Mouse (Mus musculus) cerebellum, adult 2 months (tissue): Measurements from ENCODE around the gene Dnaic1. TPM values are rescaled to one million over a fixed set of nuclear protein-coding genes. Genes with fewer than 3 reads are reported as not detected.
"Not testable (repeated sequence)": the region's sequence is repeated elsewhere in the genome, so short reads cannot be mapped to it uniquely, and the experiment has no call there.

Experiments used
- DNase-seq, 2 experiments: peaks; one replicate each; pipeline ENCODE4 v3.0.0; 2021
- H3K27ac ChIP-seq: fragments of 200-500 bp; 2 replicates; pipeline ENCODE4 v1.5.1; 2012; ENCODE audit warnings: low read length, control low read depth, inconsistent platforms; ENCODE audit not compliant: insufficient read depth
- H3K27me3 ChIP-seq: fragments of 200-500 bp; 2 replicates; pipeline ENCODE4 v1.6.1; 2012; ENCODE audit warnings: inconsistent platforms, mild to moderate bottlenecking, low read length, moderate library complexity; ENCODE audit not compliant: control insufficient read depth, insufficient read depth
- H3K4me1 ChIP-seq: fragments of 200-500 bp; 2 replicates; pipeline ENCODE4 v1.6.1; 2011; ENCODE audit warnings: low read length; ENCODE audit not compliant: control insufficient read depth, insufficient read depth
- H3K4me3 ChIP-seq: fragments of 200-500 bp; replicated peaks from 2 replicates; pipeline ENCODE3; 2011; ENCODE audit warnings: mild to moderate bottlenecking, low read depth, low read length, control low read depth; ENCODE audit not compliant: insufficient read depth
- WGBS: fragments of 180-500 bp; shearing (Covaris S2); methylation state at CpG from one replicate; pipeline ENCODE4 v1.1.7; 2018; 5-methylcytosine and 5-hydroxymethylcytosine counted together
- polyA plus RNA-seq: library from polyadenylated mRNA; depleted of rRNA; stranded (reverse); fragments of >200 nt; gene quantifications from 2 replicates; pipeline ENCODE4 v1.2.3, GENCODE M21; 2012; rRNA removed

Dnaic1 gene
- polyA plus RNA-seq, 1 experiment: 9.3 TPM

DNA sequence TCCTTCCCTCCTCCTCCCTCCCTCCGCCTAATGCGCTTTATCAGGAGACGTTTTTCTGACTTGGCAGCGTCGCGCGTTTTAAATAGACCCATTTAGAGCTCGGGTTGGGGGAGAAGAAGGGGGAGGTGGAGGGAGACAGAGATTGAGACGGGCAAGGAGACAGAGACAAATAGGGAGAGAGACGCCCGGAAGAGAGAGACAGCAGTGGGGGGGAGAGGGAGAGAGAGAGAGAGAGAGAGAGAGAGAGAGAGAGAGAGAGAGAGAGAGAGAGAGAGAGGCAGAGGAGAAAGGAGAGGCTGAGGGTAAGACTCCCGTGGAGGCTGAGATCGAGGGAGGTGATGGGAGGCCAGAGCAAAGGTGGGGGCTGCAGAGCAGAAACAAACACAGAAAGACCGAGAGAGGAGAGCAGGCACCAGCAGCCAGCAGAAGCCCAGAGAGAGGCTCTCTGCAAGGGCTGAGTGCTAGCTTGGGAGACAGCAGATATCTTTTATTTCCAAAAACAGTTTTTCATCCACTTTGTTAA lies 115.4 kb downstream of the Dnaic1 start:
- not testable (repeated sequence) for H3K27ac ChIP-seq, H3K4me3 ChIP-seq, H3K27me3 ChIP-seq, DNase-seq
- H3K4me1 ChIP-seq: peaks cover 29% of the 10 kb centered on the region
- WGBS: 22% methylated on average over 14 of the region's 14 CpGs

DNA sequence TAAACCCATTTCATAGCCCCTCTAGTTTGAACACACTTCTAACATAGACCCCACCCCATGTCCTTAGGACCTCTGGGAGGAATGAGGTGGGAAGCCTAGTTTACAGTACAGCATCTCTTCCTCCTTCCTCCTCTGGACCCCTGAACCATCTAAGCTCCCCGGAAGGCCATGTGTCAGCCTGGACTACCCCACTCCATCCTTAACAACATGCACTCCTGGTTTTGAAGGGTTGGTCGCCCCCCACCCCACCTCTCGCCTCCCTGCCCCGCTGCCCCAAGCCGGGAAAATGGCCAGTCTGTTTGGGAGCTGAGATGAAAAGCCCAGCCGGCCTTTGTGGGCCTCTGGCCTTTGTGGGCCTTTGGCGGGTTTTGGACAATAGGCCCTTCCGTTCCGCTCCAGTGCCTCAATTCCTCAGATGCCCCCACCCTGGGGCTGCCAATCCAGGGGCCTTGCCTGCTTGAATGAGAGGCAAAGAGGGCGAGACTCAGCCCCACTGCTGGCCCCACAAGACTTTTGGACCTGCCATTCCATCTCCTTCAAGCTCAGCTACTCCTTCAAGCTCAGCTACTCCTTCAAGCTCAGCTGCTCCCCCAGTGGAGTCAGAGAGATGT lies 116.4 kb downstream of the Dnaic1 start:
- not testable (repeated sequence) for H3K27me3 ChIP-seq, H3K4me3 ChIP-seq, H3K27ac ChIP-seq, DNase-seq
- 61% methylated on average over 10 of the region's 10 CpGs for WGBS
- peaks cover 21% of the 10 kb centered on the region for H3K4me1 ChIP-seq

Other genes with a start within 250 kb of the Dnaic1 start
- gene Ubap1, start 220.8 kb upstream of the Dnaic1 start, polyA plus RNA-seq: 55.9 and 59.5 TPM in 2 replicates
- 0.39 and 0.57 TPM in 2 replicates for gene Kif24, start 104.9 kb upstream of the Dnaic1 start, polyA plus RNA-seq
- gene Nudt2, start 104.6 kb upstream of the Dnaic1 start, polyA plus RNA-seq: 47.7 and 47.9 TPM in 2 replicates
- 18.6 and 19.9 TPM in 2 replicates for gene AI464131, start 66.7 kb upstream of the Dnaic1 start, polyA plus RNA-seq
- gene 1110017D15Rik, start 52.4 kb upstream of the Dnaic1 start, polyA plus RNA-seq: 4.3 and 6.4 TPM in 2 replicates
- 137 and 147 TPM in 2 replicates for gene Fam219a, start 237 bp upstream of the Dnaic1 start, polyA plus RNA-seq
- 168 and 174 TPM in 2 replicates for gene Enho, start 70.5 kb downstream of the Dnaic1 start, polyA plus RNA-seq
- 101 and 105 TPM in 2 replicates for gene Cntfr, start 127.3 kb downstream of the Dnaic1 start, polyA plus RNA-seq
- gene Il11ra1, start 130.2 kb downstream of the Dnaic1 start, polyA plus RNA-seq: 64.9 and 69.7 TPM in 2 replicates
- 43.3 and 44.7 TPM in 2 replicates for gene Rpp25l, start 143.8 kb downstream of the Dnaic1 start, polyA plus RNA-seq
- 162 and 167 TPM in 2 replicates for gene Dctn3, start 153.4 kb downstream of the Dnaic1 start, polyA plus RNA-seq
- gene Arid3c, start 161.4 kb downstream of the Dnaic1 start, polyA plus RNA-seq: 0.16 and 0.18 TPM in 2 replicates
- gene Galt, start 185.5 kb downstream of the Dnaic1 start, polyA plus RNA-seq: 196 and 206 TPM in 2 replicates
- gene Sigmar1, start 186.4 kb downstream of the Dnaic1 start, polyA plus RNA-seq: 65.9 and 71.1 TPM in 2 replicates
- gene Ccl27a, start 204.5 kb downstream of the Dnaic1 start, polyA plus RNA-seq: 236 and 247 TPM in 2 replicates